Mouse (Mus musculus): ENCODE measurements at regions not wholly inside any gene's neighbourhood (a gene's known extent, or its start where the extent isn't known, plus 50 kb on each side); places are given as distances from the start of the nearest gene placed in this dataset.

DNA sequence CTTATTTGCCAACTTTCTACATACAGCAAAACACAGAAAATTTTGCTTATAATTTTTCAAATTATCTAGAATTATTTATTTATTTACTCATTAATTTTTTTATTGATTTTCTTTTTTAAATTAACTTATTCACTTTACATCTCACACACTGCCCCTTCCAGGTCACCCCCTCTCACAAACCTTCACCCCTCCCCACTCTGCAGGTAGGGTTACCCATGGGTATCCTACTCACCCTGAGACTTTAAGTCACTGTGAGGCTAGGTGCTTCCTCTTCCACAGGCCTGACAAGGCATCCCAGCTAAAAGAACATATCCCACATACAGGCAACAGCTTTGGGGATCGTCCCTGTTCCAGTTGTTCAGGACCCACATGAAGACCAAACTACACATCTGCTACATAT lies 664.2 kb downstream of the Trhde start:
- TF ChIP-seq CTCF (IDR thresholded peaks at IDR 0.05; ENCODE audit: low read depth) (no peak), EP300 (optimal IDR thresholded peaks at IDR 0.05) (no peak)

Data from stomach, postnatal 0 days (tissue).